Mouse (Mus musculus): ENCODE results near the gene Zfp3. TPM values are rescaled to one million over a fixed set of nuclear protein-coding genes. Genes with fewer than 3 reads are reported as not detected.

The Zfp3 gene
- polyA plus RNA-seq (2015; fragmentation: Nextera tagmentation; extraction: Ambion mirVana), result 15.8 and 16.1 TPM in 2 replicates

- ATAC-seq (ENCODE audit: low FRiP score, low read depth), result peak; percentile 87
- peaks cover 23% of the 10 kb centered on the region for H3K4me1 ChIP-seq (replicated peaks)
- H3K27ac ChIP-seq (replicated peaks), result peak within 1 kb of the TSS; percentile 86
- H3K36me3 ChIP-seq, result peaks cover 5% of the 10 kb centered on the region; the same call in 1 of the 2 replicates
- H3K9ac ChIP-seq, result peak within 1 kb of the TSS; percentile 76
- H3K27me3 ChIP-seq, result no peaks in the 10 kb centered on the region
- under 1% methylated on average over 77 of the region's 78 CpGs for WGBS
- H3K9me3 ChIP-seq, result no peaks in the 10 kb centered on the region
- peak within 1 kb of the TSS; percentile 80 for H3K4me3 ChIP-seq
- H3K4me2 ChIP-seq, result peak within 1 kb of the TSS; percentile 74
These were observed at the start of gene Zfp3 for GRCm38 (mm10) chr11:70763936-70764808. Gene Zfp3, plus strand, starts transcription at chr11:70764209.

GRCm38 (mm10) chr11:70715832-70716231 is 48.2 kb upstream of the Zfp3 start:
- Histone ChIP-seq H3K36me3 (peaks cover 52% of the 10 kb centered on the region), H3K9ac (no peak overlapping the region), H3K4me3 (no peak overlapping the region), H3K4me2 (no peak overlapping the region), H3K9me3 (no peaks in the 10 kb centered on the region), H3K27me3 (no peaks in the 10 kb centered on the region), H3K4me1 (replicated peaks) (no peaks in the 10 kb centered on the region), H3K27ac (replicated peaks) (no peak overlapping the region)
- WGBS, result 92% methylated on average over 6 of the region's 6 CpGs
- no peak for ATAC-seq (ENCODE audit: low FRiP score, low read depth)

GRCm38 (mm10) chr11:70718481-70718880 is 45.5 kb upstream of the Zfp3 start:
- Histone ChIP-seq H3K27ac (replicated peaks) (no peak overlapping the region), H3K9ac (no peak overlapping the region), H3K27me3 (no peaks in the 10 kb centered on the region), H3K4me2 (no peak overlapping the region), H3K4me3 (no peak overlapping the region), H3K4me1 (replicated peaks) (no peaks in the 10 kb centered on the region), H3K36me3 (peaks cover 48% of the 10 kb centered on the region), H3K9me3 (no peaks in the 10 kb centered on the region)
- no peak for ATAC-seq (ENCODE audit: low FRiP score, low read depth)
- WGBS, result 83% methylated on average over 5 of the region's 5 CpGs

- H3K4me1 ChIP-seq (replicated peaks), result no peaks in the 10 kb centered on the region
- H3K27ac ChIP-seq (replicated peaks), result no peak overlapping the region
- H3K4me2 ChIP-seq, result no peak overlapping the region
- no peak overlapping the region for H3K9ac ChIP-seq
- no peaks in the 10 kb centered on the region for H3K9me3 ChIP-seq
- ATAC-seq (ENCODE audit: low FRiP score, low read depth), result no peak
- 93% methylated on average over 3 of the region's 3 CpGs for WGBS
- no peaks in the 10 kb centered on the region for H3K27me3 ChIP-seq
- H3K36me3 ChIP-seq, result peaks cover 69% of the 10 kb centered on the region
- no peak overlapping the region for H3K4me3 ChIP-seq
These were observed 43.4 kb upstream of the Zfp3 start for GRCm38 (mm10) chr11:70720567-70720966.

GRCm38 (mm10) chr11:70721072-70721471 is 42.9 kb upstream of the Zfp3 start:
- no peak for ATAC-seq (ENCODE audit: low FRiP score, low read depth)

GRCm38 (mm10) chr11:70724706-70725105 is 39.3 kb upstream of the Zfp3 start:
- H3K36me3 ChIP-seq, result peaks cover 76% of the 10 kb centered on the region
- H3K9ac ChIP-seq, result no peak overlapping the region
- H3K4me2 ChIP-seq, result no peak overlapping the region
- H3K27me3 ChIP-seq, result no peaks in the 10 kb centered on the region
- ATAC-seq (ENCODE audit: low FRiP score, low read depth), result no peak
- 95% methylated on average over 9 of the region's 9 CpGs for WGBS
- no peak overlapping the region for H3K27ac ChIP-seq (replicated peaks)
- no peaks in the 10 kb centered on the region for H3K9me3 ChIP-seq
- H3K4me1 ChIP-seq (replicated peaks), result no peaks in the 10 kb centered on the region
- no peak overlapping the region for H3K4me3 ChIP-seq

More at GRCm38 (mm10) chr11:70721072-70721471, 42.9 kb upstream of the Zfp3 start:
- Histone ChIP-seq H3K9me3 (no peaks in the 10 kb centered on the region), H3K9ac (no peak overlapping the region), H3K4me3 (no peak overlapping the region), H3K27ac (replicated peaks) (no peak overlapping the region), H3K36me3 (peaks cover 74% of the 10 kb centered on the region), H3K4me2 (no peak overlapping the region), H3K27me3 (no peaks in the 10 kb centered on the region), H3K4me1 (replicated peaks) (no peaks in the 10 kb centered on the region)
- 93% methylated on average over 3 of the region's 3 CpGs for WGBS

- H3K27me3 ChIP-seq, result no peaks in the 10 kb centered on the region
- H3K27ac ChIP-seq (replicated peaks), result no peak overlapping the region
- H3K9me3 ChIP-seq, result no peaks in the 10 kb centered on the region
- no peak overlapping the region for H3K9ac ChIP-seq
- H3K4me3 ChIP-seq, result no peak overlapping the region
- ATAC-seq (ENCODE audit: low FRiP score, low read depth), result no peak
- no peaks in the 10 kb centered on the region for H3K4me1 ChIP-seq (replicated peaks)
- H3K36me3 ChIP-seq, result peaks cover 57% of the 10 kb centered on the region
- WGBS, result 90% methylated on average over 2 of the region's 2 CpGs
- no peak overlapping the region for H3K4me2 ChIP-seq
These were observed 37.4 kb upstream of the Zfp3 start for GRCm38 (mm10) chr11:70726585-70726984.

GRCm38 (mm10) chr11:70727385-70727784 is 36.6 kb upstream of the Zfp3 start:
- WGBS, result 88% methylated on average over 5 of the region's 5 CpGs
- no peaks in the 10 kb centered on the region for H3K27me3 ChIP-seq
- H3K4me3 ChIP-seq, result no peak overlapping the region
- no peak overlapping the region for H3K9ac ChIP-seq
- H3K4me1 ChIP-seq (replicated peaks), result no peaks in the 10 kb centered on the region
- peaks cover 57% of the 10 kb centered on the region for H3K36me3 ChIP-seq
- ATAC-seq (ENCODE audit: low FRiP score, low read depth), result no peak
- no peaks in the 10 kb centered on the region for H3K9me3 ChIP-seq
- H3K4me2 ChIP-seq, result no peak overlapping the region
- H3K27ac ChIP-seq (replicated peaks), result no peak overlapping the region

GRCm38 (mm10) chr11:70730427-70731038 is 33.5 kb upstream of the Zfp3 start:
- H3K4me3 ChIP-seq, result no peak overlapping the region
- H3K27me3 ChIP-seq, result no peaks in the 10 kb centered on the region
- H3K4me2 ChIP-seq, result no peak overlapping the region
- 90% methylated on average over 9 of the region's 9 CpGs for WGBS
- H3K9ac ChIP-seq, result no peak overlapping the region
- ATAC-seq (ENCODE audit: low FRiP score, low read depth), result no peak
- peak overlapping the region; percentile 63 for H3K27ac ChIP-seq (replicated peaks)
- H3K36me3 ChIP-seq, result peaks cover 33% of the 10 kb centered on the region
- no peaks in the 10 kb centered on the region for H3K9me3 ChIP-seq
- no peaks in the 10 kb centered on the region for H3K4me1 ChIP-seq (replicated peaks)

- H3K36me3 ChIP-seq, result peaks cover 27% of the 10 kb centered on the region
- peak; percentile 68; the same call in 1 of the 2 replicates for ATAC-seq (ENCODE audit: low FRiP score, low read depth)
- peak overlapping the region; percentile 63 for H3K27ac ChIP-seq (replicated peaks)
- no peaks in the 10 kb centered on the region for H3K27me3 ChIP-seq
- H3K9me3 ChIP-seq, result no peaks in the 10 kb centered on the region
- 65% methylated on average over 5 of the region's 5 CpGs for WGBS
- no peak overlapping the region for H3K9ac ChIP-seq
- no peak overlapping the region for H3K4me3 ChIP-seq
- H3K4me2 ChIP-seq, result no peak overlapping the region
- H3K4me1 ChIP-seq (replicated peaks), result no peaks in the 10 kb centered on the region
These were observed 32.8 kb upstream of the Zfp3 start for GRCm38 (mm10) chr11:70731178-70731577.

- no peak overlapping the region for H3K9ac ChIP-seq
- no peaks in the 10 kb centered on the region for H3K9me3 ChIP-seq
- H3K4me2 ChIP-seq, result no peak overlapping the region
- peaks cover 8% of the 10 kb centered on the region for H3K36me3 ChIP-seq
- H3K4me1 ChIP-seq (replicated peaks), result no peaks in the 10 kb centered on the region
- H3K4me3 ChIP-seq, result no peak overlapping the region
- no peak overlapping the region for H3K27ac ChIP-seq (replicated peaks)
- WGBS, result 74% methylated on average over 5 of the region's 5 CpGs
- no peak for ATAC-seq (ENCODE audit: low FRiP score, low read depth)
- no peaks in the 10 kb centered on the region for H3K27me3 ChIP-seq
These were observed 30.8 kb upstream of the Zfp3 start for GRCm38 (mm10) chr11:70733256-70733655.

GRCm38 (mm10) chr11:70737749-70738148 is 26.3 kb upstream of the Zfp3 start:
- no peak overlapping the region for H3K4me3 ChIP-seq
- no peak overlapping the region for H3K27ac ChIP-seq (replicated peaks)
- no peaks in the 10 kb centered on the region for H3K9me3 ChIP-seq
- no peaks in the 10 kb centered on the region for H3K36me3 ChIP-seq
- no peak overlapping the region for H3K4me2 ChIP-seq
- H3K27me3 ChIP-seq, result no peaks in the 10 kb centered on the region
- H3K4me1 ChIP-seq (replicated peaks), result no peaks in the 10 kb centered on the region
- 66% methylated on average over 5 of the region's 5 CpGs for WGBS
- H3K9ac ChIP-seq, result no peak overlapping the region
- ATAC-seq (ENCODE audit: low FRiP score, low read depth), result no peak
